In the genomic region with DNA sequence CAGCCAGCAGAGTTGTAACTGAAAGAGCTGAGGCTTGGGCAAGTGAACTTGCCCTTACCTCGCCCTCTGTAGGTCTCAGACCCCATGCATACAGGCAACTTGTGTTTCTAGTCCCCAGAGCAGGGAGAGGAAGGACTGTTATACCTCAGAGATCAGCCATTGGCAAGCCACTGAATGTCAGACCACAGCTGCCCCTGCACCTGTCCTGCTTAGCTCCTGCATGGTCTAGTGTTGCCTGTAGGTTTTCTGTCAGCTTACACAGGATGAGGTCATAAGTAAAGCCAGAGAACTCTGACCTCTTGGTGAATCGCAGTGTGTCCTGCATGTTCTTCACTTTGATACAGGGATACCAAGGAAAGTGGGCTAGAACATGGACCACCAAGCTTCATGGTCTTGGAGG, we compare ENCODE assay signal across 26 mouse cellular contexts. TPM values are rescaled to one million over a fixed set of nuclear protein-coding genes. Genes with fewer than 3 reads are reported as not detected.
DNase-seq lines count a peak whose midpoint lies in the region; ATAC-seq and TF ChIP-seq lines count a peak whose summit lies in the region.
"Had no signal": no experiment of that assay in that cellular context is flagged by ENCODE, and none has a peak within 500 bp of the region (broad histone marks: within the 10 kb centered on the region; RNA-seq: fewer than 3 reads in every experiment).

No protein-coding gene starts in this region.

- H3K79me2 ChIP-seq in C2C12 (ENCODE audit: control insufficient read depth, insufficient read depth) (peaks cover 96% of the 10 kb centered on the region), myocyte (ENCODE audit: control insufficient read depth, insufficient read depth) (peaks cover 52% of the 10 kb centered on the region)

- no peak for TF ChIP-seq CTCF in intestine, postnatal 0 days (IDR thresholded peaks at IDR 0.05; ENCODE audit: low read depth)
- no peak for TF ChIP-seq CTCF in C2C12 (IDR thresholded peaks at IDR 0.05; ENCODE audit: control insufficient read depth, insufficient read depth, insufficient read length)

- H3K27me3 ChIP-seq in intestine, postnatal 0 days (replicated peaks; ENCODE audit: control insufficient read depth, insufficient read depth, low read length), result no peaks in the 10 kb centered on the region
- H3K27me3 ChIP-seq in intestine, embryonic 16.5 days (replicated peaks; ENCODE audit: control insufficient read depth, insufficient read depth, low read length), result no peaks in the 10 kb centered on the region
- H3K27me3 ChIP-seq in C2C12 (ENCODE audit: control insufficient read depth, insufficient read depth, insufficient read length), result no peaks in the 10 kb centered on the region
- no peaks in the 10 kb centered on the region for H3K27me3 ChIP-seq in myocyte (ENCODE audit: control insufficient read depth, insufficient read depth, insufficient read length)
- H3K27me3 ChIP-seq: CH12.LX; embryonic facial prominence, embryonic 13.5 days; hindbrain, embryonic 15.5 days; Patski had no signal

- DNase-seq in A20 (ENCODE audit: low read depth, low spot score), result peak; percentile 38
- no peak for DNase-seq in left cerebral cortex, postnatal 4 days
- DNase-seq in heart, postnatal 25 days (ENCODE audit: low spot score), result no peak
- no peak for DNase-seq in yolk sac, embryonic 10.5 days (ENCODE audit: low spot score)
- DNase-seq: adrenal gland, postnatal 10 days; adrenal gland, postnatal 36 days; cerebellum, adult 18-20 months; cerebellum, adult 9-11 months; cerebellum, postnatal 25 days; forebrain, postnatal 0 days; gastrocnemius, adult 2 months; gastrocnemius, postnatal 14 days; heart, adult 11 months; heart, postnatal 36 days had no signal

- H3ac ChIP-seq in C2C12 (ENCODE audit: control insufficient read depth, insufficient read length, low read depth) (no peak overlapping the region), myocyte (ENCODE audit: control insufficient read depth, insufficient read length) (no peak overlapping the region)

- H3K4me1 ChIP-seq in intestine, postnatal 0 days (replicated peaks; ENCODE audit: control insufficient read depth, insufficient read depth, low read length), result no peaks in the 10 kb centered on the region
- H3K4me1 ChIP-seq in intestine, embryonic 16.5 days (ENCODE audit: control insufficient read depth, insufficient read depth, low read length), result 0 out of 2 replicates have a peak, but pooled peaks cover 2% of the 10 kb centered on the region
- H3K4me1 ChIP-seq: hindbrain, embryonic 15.5 days had no signal

- intact Hi-C loops in left cerebral cortex, postnatal 4 days (cut with DNase I), result no loop called here
- intact Hi-C loops in heart, postnatal 25 days (cut with DNase I), result no loop called here

- 0 out of 2 replicates have a peak overlapping the region, but pooled peaks have one; percentile 7 for H3K27ac ChIP-seq in intestine, postnatal 0 days (ENCODE audit: low read depth, low read length)
- H3K27ac ChIP-seq in intestine, embryonic 16.5 days (ENCODE audit: low read length), result no peak overlapping the region
- H3K27ac ChIP-seq: embryonic facial prominence, embryonic 13.5 days; gastrocnemius, adult 2 months; hindbrain, embryonic 10.5 days; hindbrain, embryonic 15.5 days had no signal

- WGBS in intestine, postnatal 0 days, result 89% methylated on average over 2 of the region's 2 CpGs
- WGBS in intestine, embryonic 16.5 days, result 79% methylated on average over 2 of the region's 2 CpGs

- H3K36me3 ChIP-seq in intestine, postnatal 0 days (ENCODE audit: control insufficient read depth, insufficient read depth), result peaks cover 20% of the 10 kb centered on the region
- H3K36me3 ChIP-seq in intestine, embryonic 16.5 days (ENCODE audit: control insufficient read depth, insufficient read depth, low read length), result peaks cover 10% of the 10 kb centered on the region; the same call in 1 of the 2 replicates
- H3K36me3 ChIP-seq in C2C12 (ENCODE audit: control insufficient read depth, insufficient read depth) (peaks cover 46% of the 10 kb centered on the region), myocyte (ENCODE audit: control insufficient read depth, insufficient read depth) (peaks cover 25% of the 10 kb centered on the region)

- no peaks in the 10 kb centered on the region for H3K9me3 ChIP-seq in intestine, postnatal 0 days (ENCODE audit: control insufficient read depth)
- no peaks in the 10 kb centered on the region for H3K9me3 ChIP-seq in intestine, embryonic 16.5 days (ENCODE audit: control insufficient read depth, low read length)
- H3K9me3 ChIP-seq: embryonic facial prominence, embryonic 13.5 days; G1E; hindbrain, embryonic 10.5 days; hindbrain, embryonic 15.5 days had no signal

- no peak overlapping the region for H3K4me3 ChIP-seq in intestine, postnatal 0 days (ENCODE audit: low read depth, low read length)
- no peak overlapping the region for H3K4me3 ChIP-seq in intestine, embryonic 16.5 days (ENCODE audit: low read length)
- H3K4me3 ChIP-seq in C2C12 (ENCODE audit: insufficient read depth, poor library complexity, severe bottlenecking) (no peak overlapping the region), myocyte (no peak overlapping the region)
- H3K4me3 ChIP-seq: embryonic facial prominence, embryonic 13.5 days; gastrocnemius, adult 2 months; hindbrain, embryonic 10.5 days; hindbrain, embryonic 15.5 days had no signal

- H3K9ac ChIP-seq in intestine, postnatal 0 days (ENCODE audit: low read depth, low read length), result no peak overlapping the region
- H3K9ac ChIP-seq in intestine, embryonic 16.5 days (ENCODE audit: low read depth, low read length), result no peak overlapping the region
- H3K9ac ChIP-seq: embryonic facial prominence, embryonic 13.5 days; forebrain, postnatal 0 days; hindbrain, embryonic 15.5 days had no signal

- no peak for ATAC-seq in intestine, postnatal 0 days
- no peak for ATAC-seq in intestine, embryonic 16.5 days
- ATAC-seq: forebrain, embryonic 14.5 days; forebrain, postnatal 0 days; Patski had no signal

- H3K79me3 ChIP-seq in C2C12 (ENCODE audit: low read depth), result peaks cover 69% of the 10 kb centered on the region

- TF ChIP-seq POLR2A in myocyte (IDR thresholded peaks at IDR 0.05; ENCODE audit: insufficient read length, low read depth), result no peak

- H3K4me2 ChIP-seq in intestine, postnatal 0 days (replicated peaks; ENCODE audit: low read depth), result no peak overlapping the region
- no peak overlapping the region for H3K4me2 ChIP-seq in intestine, embryonic 16.5 days (ENCODE audit: low read depth, low read length)
- peak overlapping the region; percentile 51 for H3K4me2 ChIP-seq in myocyte (ENCODE audit: low read depth)
- H3K4me2 ChIP-seq: embryonic facial prominence, embryonic 13.5 days; heart, embryonic 11.5 days; hindbrain, embryonic 15.5 days had no signal

TF ChIP-seq in C2C12, 6 proteins besides CTCF, POLR2A, EP300 and RAD21:
- no peak for TF ChIP-seq MAX (IDR thresholded peaks at IDR 0.05)
- no peak for TF ChIP-seq CEBPB (IDR thresholded peaks at IDR 0.05; ENCODE audit: low read depth)
- peak; percentile 76 for TF ChIP-seq MYOD1 (IDR thresholded peaks at IDR 0.05; ENCODE audit: control insufficient read depth, insufficient read length, low read depth)
- no peak for TF ChIP-seq MYOG (IDR thresholded peaks at IDR 0.05; ENCODE audit: control insufficient read depth, extremely low read depth, insufficient read length)

TF ChIP-seq in myocyte, 11 proteins besides CTCF, POLR2A, EP300 and RAD21:
- no peak for TF ChIP-seq POLR2AphosphoS2 (IDR thresholded peaks at IDR 0.05; ENCODE audit: insufficient read length, low read depth)
- peak; percentile 94 for TF ChIP-seq TCF3 (IDR thresholded peaks at IDR 0.05; ENCODE audit: insufficient read length, low read depth)
- no peak for TF ChIP-seq MAX (IDR thresholded peaks at IDR 0.05; ENCODE audit: low read depth)
- TF ChIP-seq MYOD1 (IDR thresholded peaks at IDR 0.05; ENCODE audit: control insufficient read depth in 1 of 3, insufficient read length in 2 of 3, low read depth in 2 of 3), result peak; percentile 80 to 99 (median 98)
- peak; percentile 88 to 98 (median 92) for TF ChIP-seq MYOG (IDR thresholded peaks at IDR 0.05; ENCODE audit: control insufficient read depth in 1 of 3, insufficient read depth in 1 of 3, insufficient read length in 2 of 3, low read depth in 2 of 3)
- no peak for TF ChIP-seq CEBPB (IDR thresholded peaks at IDR 0.05; ENCODE audit: insufficient read depth, poor library complexity, severe bottlenecking)
- no peak for TF ChIP-seq E2F4 (IDR thresholded peaks at IDR 0.05; ENCODE audit: insufficient read depth)
- no peak for TF ChIP-seq USF1 (IDR thresholded peaks at IDR 0.05; ENCODE audit: low read depth)
- no peak for TF ChIP-seq REST (IDR thresholded peaks at IDR 0.05; ENCODE audit: insufficient read depth, insufficient read length)
- TF ChIP-seq TCF12 (IDR thresholded peaks at IDR 0.05; ENCODE audit: insufficient read depth, poor library complexity, severe bottlenecking), result peak; percentile 93
- TF ChIP-seq SRF (IDR thresholded peaks at IDR 0.05; ENCODE audit: control insufficient read depth, insufficient read length, low read depth), result no peak

RNA-seq across cellular contexts. Expression of a gene that starts 18.4 kb away (rescaled TPM):
- 5.6 and 5.8 TPM in 2 replicates for polyA plus RNA-seq in intestine, postnatal 0 days (2015; fragmentation: Nextera tagmentation; extraction: Ambion mirVana)
- 12.7 and 16.0 TPM in 2 replicates for polyA plus RNA-seq in intestine, embryonic 16.5 days (2015; fragmentation: Nextera tagmentation; extraction: Ambion mirVana)
- polyA plus RNA-seq in C2C12 (2012; fragmentation: generic; extraction: Trizol), result 6.3 TPM
- polyA plus RNA-seq in myocyte (2012; fragmentation: generic; extraction: Trizol), result 14.2 TPM
- 10 to 100 TPM; 29.9 to 30.5 TPM for total RNA-seq in left cerebral cortex, postnatal 4 days (2021)
- 1 to 10 TPM; 5.4 to 6.4 TPM for total RNA-seq in heart, postnatal 25 days (2021)

RNA-seq across cellular contexts. Expression of a gene that starts 39.4 kb away (rescaled TPM):
- 2.5 and 2.9 TPM in 2 replicates for polyA plus RNA-seq in intestine, postnatal 0 days (2015; fragmentation: Nextera tagmentation; extraction: Ambion mirVana)
- polyA plus RNA-seq in intestine, embryonic 16.5 days (2015; fragmentation: Nextera tagmentation; extraction: Ambion mirVana), result 5.1 and 5.3 TPM in 2 replicates
- polyA plus RNA-seq in C2C12 (2012; fragmentation: generic; extraction: Trizol) (11.5 TPM), myocyte (2012; fragmentation: generic; extraction: Trizol) (9.6 TPM)
- 10 to 100 TPM; 60.5 to 66.1 TPM for total RNA-seq in left cerebral cortex, postnatal 4 days (2021)
- total RNA-seq in heart, postnatal 25 days (2021), result under 1 TPM; 0.08 to 0.53 TPM
- polyA plus RNA-seq: G1E had no signal
